Mouse (Mus musculus) intestine, embryonic 15.5 days (tissue): ENCODE data around the gene Abhd14b. TPM values are rescaled to one million over a fixed set of nuclear protein-coding genes. Genes with fewer than 3 reads are reported as not detected.

Experiments
- ATAC-seq: fragments of 200-750 bp; cut with Nextera tagmentation; 2 replicates; pipeline ENCODE4 v1.8.0; 2017; ENCODE audit warnings: moderate TSS enrichment, moderate library complexity
- H3K27ac ChIP-seq: fragments of 300-500 bp; sonication (generic); 2 replicates; pipeline ENCODE4 v1.5.1; 2015; ENCODE audit warnings: mild to moderate bottlenecking, inconsistent platforms
- H3K27me3 ChIP-seq: fragments of 300-500 bp; sonication (generic); replicated peaks from 2 replicates; pipeline ENCODE4 v1.6.1; 2015; ENCODE audit warnings: inconsistent platforms
- H3K36me3 ChIP-seq: fragments of 300-500 bp; sonication (generic); 2 replicates; pipeline ENCODE4 v1.6.1; 2015; ENCODE audit warnings: inconsistent platforms
- H3K4me1 ChIP-seq: fragments of 300-500 bp; sonication (generic); replicated peaks from 2 replicates; pipeline ENCODE4 v1.6.1; 2015; ENCODE audit warnings: inconsistent platforms
- H3K4me2 ChIP-seq: fragments of 300-500 bp; sonication (generic); replicated peaks from 2 replicates; pipeline ENCODE4 v1.6.1; 2015; ENCODE audit warnings: mild to moderate bottlenecking, inconsistent platforms
- H3K4me3 ChIP-seq: fragments of 300-500 bp; sonication (generic); replicated peaks from 2 replicates; pipeline ENCODE4 v1.5.1; 2015; ENCODE audit warnings: inconsistent platforms
- H3K9ac ChIP-seq: fragments of 300-500 bp; sonication (generic); 2 replicates; pipeline ENCODE4 v1.6.1; 2015; ENCODE audit warnings: inconsistent platforms
- H3K9me3 ChIP-seq: fragments of 300-500 bp; sonication (generic); 2 replicates; pipeline ENCODE4 v1.6.1; 2016; ENCODE audit warnings: inconsistent platforms
- WGBS: fragments of 180-500 bp; shearing (Covaris S2); methylation state at CpG from one replicate; pipeline ENCODE4 v1.1.7; 2015; 5-methylcytosine and 5-hydroxymethylcytosine counted together
- polyA plus RNA-seq: library from polyadenylated mRNA; unstranded; fragments of >200 nt; fragmentation: Nextera tagmentation; extraction: Ambion mirVana; gene quantifications from 2 replicates; pipeline ENCODE4 v1.2.1, GENCODE M21; 2015

Abhd14b gene
- polyA plus RNA-seq, 1 experiment from 2014 or later: 25.4 TPM

GRCm38 (mm10) chr9:106463122-106464063, 16.1 kb downstream of the Abhd14b start:
- Histone ChIP-seq H3K36me3 (peaks cover 14% of the 10 kb centered on the region; the same call in 1 of the 2 replicates), H3K4me3 (no peak overlapping the region), H3K27me3 (peaks cover 17% of the 10 kb centered on the region), H3K4me2 (no peak overlapping the region), H3K27ac (no peak overlapping the region), H3K9ac (no peak overlapping the region), H3K4me1 (peaks cover 11% of the 10 kb centered on the region), H3K9me3 (no peaks in the 10 kb centered on the region)
- no peak for ATAC-seq
- WGBS: 85% methylated on average over 21 of the region's 21 CpGs

- no peak overlapping the region; the same call in 1 of the 2 replicates for H3K27ac ChIP-seq
- peak overlapping the region; percentile 99 for H3K4me2 ChIP-seq
- peaks cover 17% of the 10 kb centered on the region for H3K27me3 ChIP-seq
- WGBS: 1% methylated on average over 98 of the region's 99 CpGs
- H3K36me3 ChIP-seq: peaks cover 14% of the 10 kb centered on the region; the same call in 1 of the 2 replicates
- peak overlapping the region; percentile 62 for H3K9ac ChIP-seq
- no peaks in the 10 kb centered on the region for H3K9me3 ChIP-seq
- peak; percentile 79 for ATAC-seq
- peak overlapping the region; percentile 64 for H3K4me3 ChIP-seq
- peaks cover 11% of the 10 kb centered on the region for H3K4me1 ChIP-seq
These were observed 17.7 kb downstream of the Abhd14b start for GRCm38 (mm10) chr9:106464751-106465541.

GRCm38 (mm10) chr9:106465571-106466200, 18.4 kb downstream of the Abhd14b start, which contains the start of gene Gpr62:
Gpr62 (minus strand) TSS chr9:106465938.
- WGBS: 38% methylated on average over 26 of the region's 26 CpGs

GRCm38 (mm10) chr9:106466721-106467120, 19.5 kb downstream of the Abhd14b start:
- Histone ChIP-seq H3K4me1 (peaks cover 13% of the 10 kb centered on the region), H3K9ac (no peak overlapping the region), H3K4me2 (no peak overlapping the region), H3K27me3 (peaks cover 17% of the 10 kb centered on the region), H3K9me3 (no peaks in the 10 kb centered on the region), H3K36me3 (peaks cover 9% of the 10 kb centered on the region; the same call in 1 of the 2 replicates), H3K27ac (no peak overlapping the region), H3K4me3 (no peak overlapping the region)
- ATAC-seq: no peak
- 89% methylated on average over 6 of the region's 6 CpGs for WGBS

More at GRCm38 (mm10) chr9:106465571-106466200, 18.4 kb downstream of the Abhd14b start, which contains the start of gene Gpr62:
- Histone ChIP-seq H3K4me1 (peaks cover 11% of the 10 kb centered on the region), H3K4me2 (peak within 1 kb of the TSS; percentile 99), H3K27ac (no peak within 1 kb of the TSS; the same call in 1 of the 2 replicates), H3K9me3 (no peaks in the 10 kb centered on the region), H3K4me3 (peak within 1 kb of the TSS; percentile 64), H3K9ac (peak within 1 kb of the TSS; percentile 62), H3K27me3 (peaks cover 17% of the 10 kb centered on the region), H3K36me3 (peaks cover 14% of the 10 kb centered on the region; the same call in 1 of the 2 replicates)
- ATAC-seq: no peak

- 90% methylated on average over 7 of the region's 7 CpGs for WGBS
- ATAC-seq: no peak
These were observed 20.5 kb downstream of the Abhd14b start for GRCm38 (mm10) chr9:106467746-106468145.

GRCm38 (mm10) chr9:106469317-106469716, 22.1 kb downstream of the Abhd14b start:
- 69% methylated on average over 6 of the region's 6 CpGs for WGBS
- Histone ChIP-seq H3K4me3 (no peak overlapping the region), H3K27ac (no peak overlapping the region), H3K9ac (no peak overlapping the region), H3K27me3 (peaks cover 16% of the 10 kb centered on the region), H3K4me2 (no peak overlapping the region), H3K36me3 (no peaks in the 10 kb centered on the region), H3K9me3 (no peaks in the 10 kb centered on the region), H3K4me1 (peaks cover 29% of the 10 kb centered on the region)
- ATAC-seq: no peak

More at GRCm38 (mm10) chr9:106467746-106468145, 20.5 kb downstream of the Abhd14b start:
- peaks cover 22% of the 10 kb centered on the region for H3K4me1 ChIP-seq
- peaks cover 5% of the 10 kb centered on the region; the same call in 1 of the 2 replicates for H3K36me3 ChIP-seq
- H3K4me3 ChIP-seq: no peak overlapping the region
- H3K27me3 ChIP-seq: peaks cover 17% of the 10 kb centered on the region
- H3K9ac ChIP-seq: no peak overlapping the region
- H3K4me2 ChIP-seq: no peak overlapping the region
- no peak overlapping the region for H3K27ac ChIP-seq
- H3K9me3 ChIP-seq: no peaks in the 10 kb centered on the region

- Histone ChIP-seq H3K9me3 (no peaks in the 10 kb centered on the region), H3K27ac (no peak overlapping the region), H3K27me3 (peaks cover 12% of the 10 kb centered on the region), H3K4me3 (no peak overlapping the region), H3K4me2 (no peak overlapping the region), H3K36me3 (no peaks in the 10 kb centered on the region), H3K4me1 (peaks cover 30% of the 10 kb centered on the region), H3K9ac (no peak overlapping the region)
- 76% methylated on average over 9 of the region's 9 CpGs for WGBS
- no peak for ATAC-seq
These were observed 22.5 kb downstream of the Abhd14b start for GRCm38 (mm10) chr9:106469776-106470175.

- Histone ChIP-seq H3K9ac (no peak overlapping the region), H3K36me3 (no peaks in the 10 kb centered on the region), H3K4me1 (peaks cover 34% of the 10 kb centered on the region), H3K9me3 (no peaks in the 10 kb centered on the region), H3K27ac (no peak overlapping the region), H3K4me3 (0 out of 2 replicates have a peak overlapping the region, but pooled peaks have one; percentile 14), H3K27me3 (no peaks in the 10 kb centered on the region), H3K4me2 (peak overlapping the region; percentile 44)
- no peak for ATAC-seq
- WGBS: 69% methylated on average over 14 of the region's 14 CpGs
These were observed 23.9 kb downstream of the Abhd14b start for GRCm38 (mm10) chr9:106470991-106471750.

- ATAC-seq: no peak
- Histone ChIP-seq H3K27ac (peak overlapping the region; percentile 2; the same call in 1 of the 2 replicates), H3K9ac (no peak overlapping the region)
These were observed 24.6 kb downstream of the Abhd14b start for GRCm38 (mm10) chr9:106471892-106472291.

GRCm38 (mm10) chr9:106472321-106472720, 25.1 kb downstream of the Abhd14b start:
- Histone ChIP-seq H3K9me3 (no peaks in the 10 kb centered on the region), H3K27ac (peak overlapping the region; percentile 2; the same call in 1 of the 2 replicates), H3K27me3 (no peaks in the 10 kb centered on the region), H3K4me2 (no peak overlapping the region), H3K36me3 (no peaks in the 10 kb centered on the region), H3K9ac (no peak overlapping the region), H3K4me1 (peaks cover 39% of the 10 kb centered on the region), H3K4me3 (no peak overlapping the region)
- no peak for ATAC-seq
- 58% methylated on average over 4 of the region's 4 CpGs for WGBS

More at GRCm38 (mm10) chr9:106471892-106472291, 24.6 kb downstream of the Abhd14b start:
- H3K9me3 ChIP-seq: no peaks in the 10 kb centered on the region
- 15% methylated on average over 5 of the region's 5 CpGs for WGBS
- H3K4me3 ChIP-seq: 0 out of 2 replicates have a peak overlapping the region, but pooled peaks have one; percentile 14
- peak overlapping the region; percentile 44 for H3K4me2 ChIP-seq
- H3K4me1 ChIP-seq: peaks cover 39% of the 10 kb centered on the region
- no peaks in the 10 kb centered on the region for H3K36me3 ChIP-seq
- H3K27me3 ChIP-seq: no peaks in the 10 kb centered on the region
